Mouse (Mus musculus): Measurements from ENCODE around the gene Med7. TPM values are rescaled to one million over a fixed set of nuclear protein-coding genes. Genes with fewer than 3 reads are reported as not detected.
"Not testable (repeated sequence)": the region's sequence is repeated elsewhere in the genome, so short reads cannot be mapped to it uniquely, and the experiment has no call there.

The Med7 gene
- polyA plus RNA-seq (2017; shearing (Covaris generic)), result 10 to 100 TPM; 32.6 to 42.0 TPM

DNA sequence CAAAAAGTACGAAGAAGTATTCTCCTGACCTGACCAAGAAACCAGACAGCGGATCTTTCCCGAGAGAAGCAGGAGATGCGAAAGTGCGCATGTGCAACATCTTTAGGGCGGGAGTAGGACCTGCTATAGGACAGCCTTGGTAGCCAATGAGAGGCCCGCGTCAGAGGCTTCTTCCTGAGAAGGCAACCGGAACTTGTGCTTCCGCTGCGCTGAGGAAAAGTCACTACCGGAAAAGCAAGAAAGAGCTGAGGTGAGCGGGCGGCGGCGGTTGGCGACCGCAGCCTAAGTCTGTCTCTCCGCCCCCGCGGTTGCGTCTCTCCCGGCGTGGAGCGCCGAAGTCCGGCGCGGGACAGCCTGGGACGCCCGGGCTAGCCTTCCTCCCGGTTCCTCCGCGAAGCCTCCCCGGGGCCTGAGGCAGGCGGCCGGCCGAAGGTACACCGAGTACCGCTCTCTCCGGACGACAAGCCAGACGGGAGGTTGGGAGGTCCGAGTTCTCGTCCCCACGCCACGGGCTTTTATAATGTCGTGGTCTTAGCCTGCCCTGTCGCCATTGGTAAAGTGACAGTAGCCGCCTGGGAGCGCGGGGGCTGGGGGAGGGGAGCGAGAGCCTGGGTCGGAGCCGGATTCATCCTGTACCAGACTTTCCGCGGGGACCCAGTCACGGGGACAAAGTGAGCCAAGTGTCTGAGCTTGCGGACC is at the start of gene Med7:
Gene Med7, plus strand, starts transcription at position 166 of the 699 bp plus-strand sequence.
- ATAC-seq, result peak; percentile 97

DNA sequence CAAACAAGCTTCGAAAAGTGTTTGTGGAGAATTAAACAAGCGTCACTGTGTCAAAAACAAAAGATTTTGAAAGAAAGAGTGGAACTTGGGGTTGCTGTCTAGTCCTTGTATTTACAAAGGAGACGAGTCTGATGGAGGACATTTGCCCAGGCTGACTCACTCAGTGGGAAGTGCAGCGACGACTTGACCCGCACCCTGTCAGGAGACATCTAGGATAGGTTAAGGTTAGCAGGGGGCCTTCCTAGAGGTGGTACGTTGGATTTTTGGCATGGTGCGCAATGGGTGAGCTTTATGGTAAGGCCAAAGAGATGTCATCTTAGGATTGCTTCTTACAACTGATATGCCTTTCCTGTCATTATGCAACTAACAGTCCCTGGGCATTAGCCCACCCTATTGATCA is 49.7 kb upstream of the Med7 start:
- ATAC-seq, result no peak

DNA sequence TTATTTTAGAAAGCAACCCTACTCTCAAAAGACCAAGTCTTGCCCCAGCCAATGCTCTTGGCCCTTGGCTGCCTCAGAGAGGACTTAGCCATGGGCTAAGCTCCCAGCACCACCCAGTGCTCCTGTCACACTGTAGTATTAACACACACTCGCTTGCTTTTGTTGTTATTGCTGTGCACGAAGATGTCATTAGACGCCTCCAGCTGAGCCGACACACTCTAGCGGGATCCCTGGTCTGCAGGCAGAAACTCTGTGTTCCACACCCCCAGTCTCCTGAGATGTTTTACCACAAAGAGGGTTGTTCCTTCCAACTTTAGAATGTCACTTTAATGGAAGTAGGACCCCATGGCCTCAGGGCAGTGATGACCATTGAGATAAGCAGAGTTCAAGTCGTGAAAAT is 48.3 kb upstream of the Med7 start:
- ATAC-seq, result no peak

DNA sequence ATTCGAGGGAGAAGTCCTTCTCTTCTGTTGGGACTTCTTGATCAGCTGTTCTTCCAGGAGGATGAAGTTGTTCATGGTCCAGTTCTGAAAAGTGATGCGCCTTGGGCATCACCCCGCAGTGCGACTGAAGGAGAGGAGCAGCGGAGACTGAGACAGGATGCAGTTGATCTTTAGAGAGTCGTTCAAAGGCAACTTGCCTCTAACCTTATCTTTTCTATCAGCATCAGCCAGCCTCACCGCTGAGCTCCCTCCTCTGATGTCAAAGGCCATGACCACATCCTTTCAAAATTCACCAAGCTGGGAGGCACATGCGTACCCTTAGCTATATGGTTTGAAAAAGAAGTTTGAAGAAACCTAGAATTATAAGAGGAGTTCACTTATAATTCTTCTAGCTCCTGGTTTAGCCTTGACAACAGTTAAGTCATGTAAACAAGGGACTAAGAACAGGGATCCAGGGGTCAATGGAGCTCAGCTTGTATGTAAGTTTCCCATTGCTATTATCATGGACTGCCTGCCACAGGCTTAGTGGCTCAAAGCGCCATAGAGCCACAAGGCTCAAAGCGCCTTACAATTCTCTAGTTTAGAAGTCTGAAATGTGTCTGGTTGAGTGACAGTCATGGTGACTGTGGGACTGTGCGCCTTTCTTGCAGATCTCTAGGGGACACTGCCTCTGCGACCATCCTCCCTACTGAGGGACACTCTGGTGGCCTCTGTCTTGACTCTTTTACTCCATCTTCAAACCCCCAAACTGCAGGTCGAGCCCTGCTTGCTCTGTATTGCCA is 47.2 kb upstream of the Med7 start, which contains the start of gene Itk:
Gene Itk, minus strand, starts transcription at position 180 of the 782 bp plus-strand sequence.
- peak; percentile 82 for ATAC-seq

- no peak for ATAC-seq
These were observed 46.1 kb upstream of the Med7 start for GRCm38 (mm10) chr11:46390621-46391020.

GRCm38 (mm10) chr11:46392890-46393289 is 43.8 kb upstream of the Med7 start:
- ATAC-seq, result no peak

- ATAC-seq, result no peak
These were observed 43.3 kb upstream of the Med7 start for GRCm38 (mm10) chr11:46393413-46393812.

- no peak for ATAC-seq
These were observed 41.6 kb upstream of the Med7 start for GRCm38 (mm10) chr11:46395088-46395487.

- ATAC-seq, result no peak
These were observed 41.0 kb upstream of the Med7 start for GRCm38 (mm10) chr11:46395698-46396097.

GRCm38 (mm10) chr11:46396167-46396859 is 40.4 kb upstream of the Med7 start, which contains the start of gene Fam71b:
Gene Fam71b, plus strand, starts transcription at chr11:46396559.
- ATAC-seq, result no peak

DNA sequence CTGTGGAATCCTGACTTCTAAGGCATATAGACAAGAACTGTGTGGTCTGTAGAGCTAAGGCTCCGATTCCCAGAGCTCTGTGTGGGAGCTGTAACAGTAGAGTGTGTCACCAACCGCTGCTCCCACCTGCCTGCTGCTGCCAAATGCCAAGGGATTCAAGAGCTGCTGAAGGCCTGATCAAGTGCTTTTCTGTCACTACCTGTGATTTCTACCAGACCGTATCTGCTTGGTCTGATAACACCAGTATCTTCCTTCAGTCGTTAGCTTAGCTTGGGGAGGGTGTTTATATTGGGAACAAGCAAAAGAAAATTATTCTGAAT is 39.9 kb upstream of the Med7 start:
- no peak for ATAC-seq

GRCm38 (mm10) chr11:46397900-46398299 is 38.8 kb upstream of the Med7 start:
- ATAC-seq, result no peak

GRCm38 (mm10) chr11:46398473-46398872 is 38.3 kb upstream of the Med7 start:
- ATAC-seq, result no peak

DNA sequence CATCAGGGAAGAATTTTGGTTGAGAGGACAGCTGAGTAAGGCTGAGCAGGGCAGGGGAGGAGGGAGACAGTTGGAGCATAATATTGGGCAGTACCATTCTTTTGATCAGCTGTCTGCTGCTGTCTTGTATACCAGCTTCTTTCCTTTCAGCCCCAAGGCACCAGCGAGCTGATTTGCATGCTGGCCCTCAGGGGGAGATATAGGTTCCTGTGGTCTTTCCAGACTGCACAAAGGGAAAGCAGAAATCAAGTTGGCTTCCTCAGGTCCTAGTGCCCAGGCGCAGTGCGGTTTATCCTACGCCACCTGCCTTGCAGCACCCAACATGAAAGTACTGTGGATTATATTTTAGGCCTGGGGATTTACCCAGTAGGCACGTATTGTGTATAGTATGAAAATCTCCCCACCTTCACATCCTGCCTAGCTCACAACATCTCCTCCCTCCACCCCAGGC is 37.8 kb upstream of the Med7 start:
- ATAC-seq, result peak; percentile 95

DNA sequence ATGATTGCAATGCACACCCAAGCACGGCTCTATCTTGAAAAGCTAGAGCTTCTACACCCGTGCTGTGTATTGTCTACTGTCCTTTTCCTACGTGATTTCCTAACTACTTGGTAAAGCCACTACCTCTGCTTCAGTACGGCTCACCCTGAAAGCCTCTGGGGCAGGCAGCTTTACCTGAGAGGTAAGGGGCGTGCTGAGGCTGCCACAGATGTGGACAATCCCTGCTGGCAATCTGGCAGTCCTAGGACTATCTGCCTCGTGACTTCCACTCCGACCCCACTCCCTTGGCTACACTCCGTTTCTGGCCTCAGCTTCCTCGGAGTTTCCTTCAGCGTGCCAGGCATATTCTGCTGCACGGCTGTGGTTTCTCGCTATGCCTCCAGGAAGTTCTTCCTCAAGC is 35.2 kb upstream of the Med7 start:
- no peak for ATAC-seq

DNA sequence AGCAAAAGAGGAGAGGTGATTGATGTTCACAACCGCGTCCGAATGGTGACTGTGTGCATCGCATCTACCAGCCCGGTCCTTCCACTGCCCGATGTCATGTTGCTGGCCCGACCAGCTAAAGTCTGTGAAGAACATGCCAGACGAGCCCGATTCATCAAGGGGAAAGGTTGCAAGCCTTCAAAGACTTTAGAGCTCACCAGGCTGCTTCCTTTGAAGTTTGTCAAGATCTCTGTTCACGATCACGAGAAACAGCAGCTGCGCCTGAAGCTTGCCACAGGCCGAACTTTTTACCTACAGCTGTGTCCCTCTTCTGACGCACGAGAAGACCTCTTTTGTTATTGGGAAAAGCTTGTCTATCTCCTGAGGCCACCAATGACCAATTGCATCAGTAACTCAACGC is 31.7 kb upstream of the Med7 start:
- peak; percentile 83 for ATAC-seq

GRCm38 (mm10) chr11:46406721-46407120 is 30.0 kb upstream of the Med7 start:
- ATAC-seq, result no peak

- no peak for ATAC-seq
These were observed 26.6 kb upstream of the Med7 start for GRCm38 (mm10) chr11:46410018-46410563.

DNA sequence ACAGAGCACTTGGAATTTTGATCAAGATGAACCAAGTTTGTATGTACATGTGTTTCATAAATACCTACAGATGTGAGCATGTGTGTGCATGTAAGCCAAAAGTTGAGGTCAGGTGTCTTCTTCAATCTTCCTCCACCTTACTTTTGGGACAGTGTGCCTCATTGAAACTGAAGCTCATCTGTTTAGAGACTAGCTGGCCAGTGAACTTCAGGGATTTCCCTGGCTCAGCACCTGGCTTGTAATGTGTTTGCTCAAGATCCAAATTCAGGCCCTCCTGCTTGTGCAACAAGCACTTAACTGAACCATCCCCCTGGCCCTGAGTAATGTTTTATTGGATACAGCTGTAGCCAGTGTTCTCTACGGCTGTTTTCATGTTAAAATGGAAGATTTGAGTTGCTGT is 18.3 kb upstream of the Med7 start:
- ATAC-seq, result no peak

DNA sequence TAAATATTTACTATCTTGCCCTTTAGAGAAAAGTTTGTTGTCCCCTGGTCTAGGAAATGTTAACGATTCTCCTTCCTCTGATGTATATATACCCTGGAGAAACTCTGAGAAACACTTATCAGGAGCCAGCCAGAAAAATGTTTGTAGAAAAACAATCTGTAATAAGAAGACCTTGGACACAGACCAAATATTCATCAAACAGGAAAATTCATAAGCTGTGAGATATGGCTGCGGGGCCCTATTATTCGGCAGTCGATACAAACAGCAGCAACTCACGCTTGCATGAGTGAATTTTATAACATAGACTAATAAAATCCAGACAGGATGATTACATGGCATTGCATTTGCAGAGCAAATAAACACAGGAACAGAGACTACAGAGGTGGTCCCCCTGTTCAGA is 17.9 kb upstream of the Med7 start:
- no peak for ATAC-seq

- ATAC-seq, result peak; percentile 87
These were observed 15.4 kb upstream of the Med7 start for GRCm38 (mm10) chr11:46421086-46421888.

DNA sequence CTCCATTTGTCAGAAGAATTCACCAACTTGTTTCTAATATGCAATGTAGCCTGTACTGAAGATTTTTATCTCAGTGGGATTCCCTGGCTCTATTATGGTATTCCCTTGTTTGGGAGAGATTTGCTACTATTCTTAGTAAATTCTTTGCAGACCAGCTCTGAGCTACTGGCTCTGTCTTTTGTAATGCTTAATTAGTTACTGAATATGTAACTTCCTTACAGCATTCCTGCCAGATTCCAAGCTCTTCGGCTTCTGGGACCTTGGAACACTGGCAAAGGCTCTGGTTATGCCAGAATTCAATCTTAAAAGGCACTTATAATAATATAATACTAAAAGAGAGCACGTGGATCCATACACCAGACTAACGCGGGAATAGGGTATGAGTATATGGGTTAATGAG is 8.6 kb upstream of the Med7 start:
- not testable (repeated sequence) for ATAC-seq

Measured in CD4-positive, CD25-positive, alpha-beta regulatory T cell, adult 4 months (primary cell).